Mouse (Mus musculus) G1E (cell line): Measurements from ENCODE around the gene Phf7.

Experiments
- CTCF ChIP-seq: IDR thresholded peaks from 2 replicates; pipeline ENCODE4 v1.5.1; 2012; ENCODE audit warnings: low read depth, low read length, inconsistent platforms, mixed read lengths
- GATA1 ChIP-seq: IDR thresholded peaks from 2 replicates; pipeline ENCODE4 v1.6.1; 2012; ENCODE audit warnings: borderline replicate concordance, low read length, inconsistent platforms, mixed read lengths
- POLR2AphosphoS5 ChIP-seq: IDR thresholded peaks from 2 replicates; pipeline ENCODE4 v1.6.1; 2012; ENCODE audit warnings: low read depth, low read length, inconsistent platforms; ENCODE audit not compliant: insufficient replicate concordance
- TAL1 ChIP-seq: conservative IDR thresholded peaks from 2 replicates; pipeline ENCODE4 v1.6.1; 2012; ENCODE audit warnings: low read depth, low read length, inconsistent platforms, mixed read lengths

GRCm38 (mm10) chr14:31204844-31205243 is 46.3 kb downstream of the Phf7 start:
- TF ChIP-seq CTCF (no peak), TAL1 (no peak), POLR2AphosphoS5 (no peak), GATA1 (no peak)
